Mouse (Mus musculus) spleen, postnatal 36 days (tissue): ENCODE data around the gene Ttc4.
A peak's percentile ranks its signal among the peaks of the same experiment; 100 is the strongest.

Experiments
- DNase-seq, 2 experiments: peaks; one replicate each; pipeline ENCODE4 v3.0.0; 2022; ENCODE audit warnings: low spot score in 2 of 2, mixed read lengths in 1 of 2

Ttc4 gene

GRCm38 (mm10) chr4:106678442-106679118, at the start of gene Ttc4:
TSS of gene Ttc4 (minus strand) at chr4:106678944.
- peak; percentile 84 to 88 for DNase-seq

GRCm38 (mm10) chr4:106720631-106721030, 41.9 kb upstream of the Ttc4 start:
- no peak for DNase-seq

- DNase-seq = no peak
Observed at GRCm38 (mm10) chr4:106713622-106714021, 34.9 kb upstream of the Ttc4 start.

- peak; percentile 37 to 50 for DNase-seq
Observed at GRCm38 (mm10) chr4:106708408-106708807, 29.7 kb upstream of the Ttc4 start.

- DNase-seq = no peak
Observed at GRCm38 (mm10) chr4:106707957-106708356, 29.2 kb upstream of the Ttc4 start.

GRCm38 (mm10) chr4:106705096-106705665, 26.4 kb upstream of the Ttc4 start:
- no peak for DNase-seq

- no peak for DNase-seq
Observed at GRCm38 (mm10) chr4:106704416-106704815, 25.7 kb upstream of the Ttc4 start.

GRCm38 (mm10) chr4:106703956-106704355, 25.2 kb upstream of the Ttc4 start:
- DNase-seq = no peak

GRCm38 (mm10) chr4:106700798-106701197, 22.1 kb upstream of the Ttc4 start:
- no peak for DNase-seq

GRCm38 (mm10) chr4:106699989-106700388, 21.2 kb upstream of the Ttc4 start:
- DNase-seq = no peak

- no peak for DNase-seq
Observed at GRCm38 (mm10) chr4:106693841-106694430, 15.2 kb upstream of the Ttc4 start.

- DNase-seq = no peak
Observed at GRCm38 (mm10) chr4:106688636-106689296, 10.0 kb upstream of the Ttc4 start.

GRCm38 (mm10) chr4:106680955-106681354, 2.2 kb upstream of the Ttc4 start:
- DNase-seq = peak in 1 of 2 experiments; percentile 4

GRCm38 (mm10) chr4:106679152-106679551, 408 bp upstream of the Ttc4 start:
- DNase-seq = no peak

- no peak for DNase-seq
Observed at GRCm38 (mm10) chr4:106676749-106677148, 2.0 kb downstream of the Ttc4 start.

GRCm38 (mm10) chr4:106666546-106666945, 12.2 kb downstream of the Ttc4 start:
- no peak for DNase-seq

- DNase-seq = no peak
Observed at GRCm38 (mm10) chr4:106665673-106666072, 13.1 kb downstream of the Ttc4 start.

- no peak for DNase-seq
Observed at GRCm38 (mm10) chr4:106665269-106665668, 13.5 kb downstream of the Ttc4 start.

- DNase-seq = no peak
Observed at GRCm38 (mm10) chr4:106664697-106665096, 14.0 kb downstream of the Ttc4 start.

GRCm38 (mm10) chr4:106663956-106664470, 14.7 kb downstream of the Ttc4 start:
- DNase-seq = no peak

GRCm38 (mm10) chr4:106655681-106656080, 23.1 kb downstream of the Ttc4 start:
- no peak for DNase-seq

- DNase-seq = no peak
Observed at GRCm38 (mm10) chr4:106653051-106653450, 25.7 kb downstream of the Ttc4 start.
